Mouse (Mus musculus) A20 (cell line): Measurements from ENCODE around the gene Rhpn2.

Experiments used
- DNase-seq: peaks from one replicate; pipeline ENCODE4 v3.0.0-alpha.2; 2011; ENCODE audit warnings: low read depth, low spot score

Rhpn2 gene

DNA sequence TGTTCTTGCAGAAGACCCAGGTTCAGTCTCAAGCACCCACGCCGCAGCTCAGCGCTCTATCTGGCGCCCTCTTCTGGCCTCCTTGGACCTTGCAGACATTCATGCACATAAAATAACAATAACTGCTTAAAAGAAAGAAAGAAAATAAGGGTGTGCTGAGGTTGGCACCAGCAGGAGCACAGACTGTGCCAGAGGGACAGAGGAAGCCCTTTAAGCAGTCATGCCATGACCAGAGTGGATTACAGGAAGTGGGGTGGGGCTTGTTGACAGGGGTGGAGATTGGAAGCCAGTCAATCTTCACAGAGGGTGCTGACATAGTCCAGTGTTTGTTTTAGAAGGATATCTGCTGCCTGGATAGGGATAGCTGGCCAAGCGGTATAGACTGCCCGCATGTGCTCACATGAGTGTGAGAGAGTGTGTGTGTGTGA is 52.6 kb downstream of the Rhpn2 start:
- DNase-seq = peak; percentile 58

DNA sequence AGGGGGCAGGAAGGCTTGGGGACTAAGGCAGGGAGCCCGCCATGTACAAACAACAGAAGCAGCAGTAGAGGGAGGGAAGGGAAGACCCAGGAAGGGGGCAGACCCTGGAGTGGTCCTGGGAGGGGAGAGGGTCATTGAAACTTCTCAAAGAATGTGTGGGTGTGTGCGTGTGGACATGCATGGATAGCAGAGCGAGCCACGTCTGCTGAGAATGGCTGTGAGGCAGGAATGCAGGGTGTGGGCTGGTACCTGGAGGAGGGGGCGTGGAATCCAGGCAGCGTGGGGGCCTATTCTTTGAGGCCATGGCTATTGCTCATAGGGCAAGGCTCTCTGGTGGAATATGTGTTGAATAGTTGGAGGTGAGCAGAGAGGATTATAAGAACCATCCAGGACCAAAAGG is 54.7 kb downstream of the Rhpn2 start:
- no peak for DNase-seq

DNA sequence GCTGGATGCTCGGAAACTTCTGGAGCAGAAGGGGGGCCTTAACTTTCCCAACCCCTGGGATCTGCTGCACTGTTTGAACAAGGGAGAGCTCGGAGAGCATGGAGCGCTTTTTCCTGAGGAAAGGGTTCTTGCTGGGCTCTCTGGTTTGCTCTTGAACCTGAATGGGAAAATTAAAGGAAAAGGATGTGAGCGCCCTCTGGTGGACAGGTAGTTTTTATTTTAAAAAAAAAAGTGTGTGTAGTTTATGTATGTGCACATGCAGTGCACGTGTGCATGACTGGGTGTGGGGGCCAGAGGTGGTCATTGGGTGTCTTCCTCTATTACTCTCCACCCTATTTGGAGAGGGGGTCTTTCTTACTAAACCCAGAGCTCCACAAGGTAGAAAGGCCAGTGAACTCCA is 59.0 kb downstream of the Rhpn2 start:
- DNase-seq = peak; percentile 39

GRCm38 (mm10) chr7:35395734-35396456 is 61.9 kb downstream of the Rhpn2 start:
- DNase-seq = peak; percentile 63

DNA sequence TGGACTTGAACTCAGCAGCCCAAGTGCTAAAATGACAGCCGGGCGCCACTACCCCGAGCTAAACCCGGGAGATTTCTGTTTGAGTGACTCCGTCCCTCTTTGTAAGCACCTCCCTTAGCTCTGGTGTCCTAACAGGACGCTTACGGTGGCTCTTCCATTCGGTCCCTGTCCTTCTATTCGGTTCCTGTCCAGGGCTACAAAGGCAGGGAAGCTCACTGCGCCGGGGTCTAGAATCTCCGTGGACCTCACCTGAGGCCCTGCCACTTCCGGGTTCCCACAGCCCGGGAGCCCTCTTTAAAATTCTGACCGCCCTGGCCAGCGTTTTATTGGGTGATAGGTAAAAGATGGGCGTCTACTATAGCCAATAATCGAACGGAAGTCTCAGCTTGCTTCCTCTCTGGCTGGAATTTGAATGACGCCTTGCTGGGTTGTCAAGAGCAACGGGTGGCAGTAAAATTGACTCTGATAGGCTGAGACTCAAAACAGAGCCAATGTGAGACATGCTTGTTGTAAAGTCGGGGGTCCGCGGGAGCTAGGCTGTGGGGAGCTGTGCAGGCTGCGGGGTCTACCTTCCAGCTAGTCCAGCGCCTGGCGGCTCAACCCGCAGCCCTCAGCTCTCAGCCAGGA is 62.7 kb downstream of the Rhpn2 start, which contains the start of the genes Faap24 and Cep89:
TSS of gene Faap24 (minus strand) at position 295 of the 627 bp plus-strand sequence.
TSS of gene Cep89 (plus strand) at position 494 of the 627 bp plus-strand sequence.
- peak; percentile 99 for DNase-seq

DNA sequence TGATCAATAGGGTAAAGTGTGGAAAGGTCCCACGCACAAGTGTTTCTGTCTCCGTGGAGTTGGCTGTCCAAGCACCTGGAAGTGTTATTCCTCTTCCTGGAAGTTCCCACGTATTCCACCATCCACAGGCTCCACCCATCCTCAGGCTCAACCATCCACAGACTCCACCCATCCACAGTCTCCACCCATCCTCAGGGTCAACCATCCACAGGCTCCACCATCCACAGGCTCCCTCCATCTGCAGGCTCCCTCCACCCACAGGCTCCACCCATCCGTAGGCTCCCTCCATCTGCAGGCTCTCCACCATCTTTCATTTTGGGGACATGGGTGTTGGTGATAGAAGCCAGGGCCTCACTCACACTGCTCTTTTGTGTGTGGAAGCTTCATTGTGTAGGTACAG is 67.2 kb downstream of the Rhpn2 start:
- DNase-seq = no peak

GRCm38 (mm10) chr7:35415226-35415625 is 81.3 kb downstream of the Rhpn2 start:
- DNase-seq = no peak

DNA sequence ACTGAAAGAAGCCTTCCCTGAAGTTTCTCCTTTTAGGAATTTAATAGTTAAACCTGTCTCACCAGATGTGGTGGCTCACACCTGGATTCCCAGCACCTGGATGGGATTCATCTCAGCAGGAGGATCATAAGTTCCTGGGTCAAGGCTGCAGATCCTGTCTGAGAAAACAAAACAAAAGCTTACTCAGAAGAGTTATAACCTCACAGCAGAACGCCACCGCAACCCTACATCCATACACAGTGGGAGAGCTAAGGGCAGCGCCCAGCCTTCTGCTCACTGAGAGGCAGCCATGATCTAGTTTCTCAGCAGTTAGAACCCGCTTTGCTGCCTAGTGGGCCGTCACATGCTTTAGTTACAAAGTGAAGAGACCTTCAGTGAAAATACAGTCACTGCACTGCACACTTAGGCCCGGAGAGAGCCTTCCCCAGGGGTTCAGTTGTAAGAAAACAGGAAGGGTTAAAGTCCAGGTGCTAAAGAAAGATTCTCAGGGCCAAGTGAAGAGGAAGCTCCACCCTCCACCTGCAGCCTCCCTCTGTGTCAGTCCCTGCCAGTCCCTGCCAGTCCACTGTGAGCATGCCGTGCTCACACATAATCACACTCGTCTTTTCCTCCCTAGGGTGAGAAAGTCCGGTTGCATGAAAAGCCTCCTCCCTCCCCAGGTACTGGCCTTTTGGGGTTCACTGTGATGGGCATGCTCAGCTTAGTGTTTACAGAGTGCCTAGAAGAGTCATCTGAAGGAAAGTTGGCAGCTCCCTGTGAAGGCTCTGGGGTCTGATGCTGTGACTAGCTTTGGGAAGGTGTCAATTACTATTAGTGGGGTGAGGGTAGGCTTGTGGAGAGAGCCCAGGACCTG is 82.1 kb downstream of the Rhpn2 start:
- no peak for DNase-seq

- DNase-seq = no peak
Measured at GRCm38 (mm10) chr7:35416654-35416948, 82.6 kb downstream of the Rhpn2 start.

DNA sequence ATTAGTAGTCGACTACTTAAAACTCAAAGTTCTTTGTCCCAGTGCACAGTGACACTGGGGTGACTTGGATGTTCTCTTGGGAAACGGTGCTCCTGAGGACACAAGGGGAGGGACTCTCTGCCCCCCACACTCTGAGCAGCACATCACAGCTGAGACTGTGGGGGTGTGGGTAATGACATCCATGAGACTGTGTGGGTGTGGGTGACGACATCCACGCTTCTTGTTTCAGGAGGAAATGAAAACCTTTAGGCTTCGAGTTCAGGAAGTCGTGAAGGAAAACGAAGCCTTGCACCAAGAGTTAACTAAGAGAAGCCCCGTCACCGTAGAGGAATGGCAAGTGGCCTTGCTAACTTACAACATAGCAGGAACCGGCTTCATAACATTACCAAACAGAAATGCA is 89.1 kb downstream of the Rhpn2 start:
- DNase-seq = no peak

GRCm38 (mm10) chr7:35428146-35428545 is 94.2 kb downstream of the Rhpn2 start:
- no peak for DNase-seq

DNA sequence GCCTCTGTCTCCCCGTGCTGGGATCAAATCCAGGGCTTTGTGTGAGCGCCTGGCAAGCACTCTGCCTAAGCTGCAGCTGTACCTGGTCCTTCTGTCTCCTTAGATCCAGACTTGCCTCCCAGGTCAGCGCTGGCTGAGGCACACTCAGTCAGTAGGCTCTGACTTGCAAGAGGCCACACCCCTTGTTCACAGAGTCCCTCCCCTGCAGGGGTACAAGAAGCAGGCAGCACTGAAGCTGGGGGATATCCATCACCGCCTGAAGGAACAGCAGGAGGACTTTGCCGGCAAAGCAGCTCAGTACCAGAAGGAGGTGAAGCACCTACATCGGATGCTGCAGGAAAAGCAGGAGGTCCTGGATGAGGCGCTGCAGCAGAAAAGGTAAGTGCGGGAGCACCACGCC is 101.3 kb downstream of the Rhpn2 start:
- no peak for DNase-seq
